Mouse (Mus musculus) splenic B cell, adult 2 months (primary cell): ENCODE measurements around the gene Olfr1256.

Experiments used
- DNase-seq: peaks from one replicate; pipeline ENCODE4 v3.0.0-alpha.2; 2011; ENCODE audit warnings: low read depth, low spot score
- H3K27me3 ChIP-seq: 2 replicates; pipeline ENCODE4 v1.6.1; 2012; ENCODE audit warnings: mild to moderate bottlenecking, low read length, moderate library complexity, mixed read lengths; ENCODE audit not compliant: control insufficient read depth, poor library complexity, insufficient read depth, severe bottlenecking
- H3K36me3 ChIP-seq: 2 replicates; pipeline ENCODE4 v1.6.1; 2012; ENCODE audit warnings: mild to moderate bottlenecking, low read length, moderate library complexity, mixed read lengths; ENCODE audit not compliant: control insufficient read depth, poor library complexity, insufficient read depth, severe bottlenecking

The Olfr1256 gene

DNA sequence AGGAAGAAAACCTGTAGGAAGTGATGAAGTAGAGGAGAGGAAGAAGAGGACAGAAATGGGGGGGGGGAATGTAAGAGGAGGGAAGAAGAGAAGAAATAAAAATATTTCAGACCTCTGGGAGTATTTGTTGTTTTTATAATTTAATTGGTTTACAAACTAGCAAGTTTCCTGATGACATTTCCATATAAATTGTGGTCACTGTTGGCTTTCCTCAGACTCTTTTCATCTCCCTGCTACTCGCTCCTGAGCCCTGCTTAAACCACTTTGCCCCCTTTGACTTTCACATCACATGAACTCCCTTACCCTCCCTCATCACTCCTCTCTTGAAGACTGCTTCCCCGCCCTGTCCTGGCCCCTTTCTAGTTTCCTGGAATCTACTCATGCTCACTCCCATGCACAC is at the start of gene Olfr1256:
TSS of gene Olfr1256 (minus strand) at position 101 of the 400 bp plus-strand sequence.
- Histone ChIP-seq H3K27me3 (no peaks in the 10 kb centered on the region), H3K36me3 (no peaks in the 10 kb centered on the region)
- DNase-seq = no peak

DNA sequence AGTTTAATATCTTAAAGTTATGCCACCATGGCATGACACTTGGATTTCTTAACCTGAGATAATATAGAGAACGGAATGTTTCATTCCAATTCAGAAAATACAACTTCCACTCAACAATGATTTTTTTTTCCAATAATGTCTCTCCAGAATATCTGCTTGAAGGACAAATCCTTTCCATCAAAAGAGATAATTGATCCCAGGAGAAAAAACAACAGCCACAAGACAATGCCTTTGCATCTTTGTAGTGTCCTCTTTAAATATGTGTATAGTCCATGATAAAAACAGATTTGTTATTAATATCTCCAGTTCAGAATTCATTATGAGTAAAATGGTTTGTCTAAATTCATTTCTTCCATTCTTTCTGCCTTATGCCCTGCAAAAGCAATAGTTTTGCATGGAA is 36.8 kb upstream of the Olfr1256 start, which contains the start of gene Olfr1257:
TSS of gene Olfr1257 (plus strand) at position 301 of the 400 bp plus-strand sequence.
- Histone ChIP-seq H3K27me3 (no peaks in the 10 kb centered on the region), H3K36me3 (no peaks in the 10 kb centered on the region)
- no peak for DNase-seq

DNA sequence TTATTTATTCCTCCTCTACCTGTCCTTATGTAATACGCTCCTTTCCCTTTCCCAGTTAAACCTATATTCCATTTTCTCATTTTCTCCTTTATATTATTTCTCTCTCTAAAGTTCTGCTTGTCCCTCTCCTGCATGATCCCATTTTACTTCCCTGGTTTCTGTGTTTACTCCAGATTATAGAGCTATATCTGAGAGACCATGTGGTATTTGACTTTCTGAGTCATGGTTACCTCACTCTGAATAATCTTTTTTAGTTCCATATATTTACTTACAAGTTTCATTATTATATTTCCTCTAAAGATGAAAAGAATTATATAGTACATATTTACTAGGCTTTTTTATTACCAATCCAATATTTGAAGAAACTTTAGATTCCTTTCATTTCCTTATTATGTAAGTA is 7.9 kb upstream of the Olfr1256 start:
- H3K27me3 ChIP-seq = no peaks in the 10 kb centered on the region
- DNase-seq = no peak
- no peaks in the 10 kb centered on the region for H3K36me3 ChIP-seq

DNA sequence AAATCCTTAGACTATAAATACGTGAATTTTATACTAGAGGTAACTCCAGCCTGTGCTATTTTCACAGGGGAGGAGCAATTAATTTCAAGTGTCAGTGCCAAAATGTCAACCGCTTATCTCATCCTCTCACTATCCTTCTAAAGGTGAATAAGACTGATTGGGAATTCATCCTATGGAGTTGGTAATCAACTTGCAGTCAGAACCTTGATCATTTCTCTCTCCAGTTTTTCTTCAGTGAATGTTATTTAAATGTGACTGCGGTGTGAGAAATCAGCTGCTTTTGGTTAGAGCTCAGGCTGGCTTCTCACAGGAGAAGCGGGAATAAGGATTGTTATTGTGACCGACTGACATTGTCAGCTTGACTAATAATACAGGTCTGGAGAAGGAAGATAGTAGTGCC is 6.8 kb upstream of the Olfr1256 start, which contains the start of gene Olfr48:
TSS of gene Olfr48 (minus strand) at position 101 of the 400 bp plus-strand sequence.
- no peak for DNase-seq
- no peaks in the 10 kb centered on the region for H3K36me3 ChIP-seq
- no peaks in the 10 kb centered on the region for H3K27me3 ChIP-seq

DNA sequence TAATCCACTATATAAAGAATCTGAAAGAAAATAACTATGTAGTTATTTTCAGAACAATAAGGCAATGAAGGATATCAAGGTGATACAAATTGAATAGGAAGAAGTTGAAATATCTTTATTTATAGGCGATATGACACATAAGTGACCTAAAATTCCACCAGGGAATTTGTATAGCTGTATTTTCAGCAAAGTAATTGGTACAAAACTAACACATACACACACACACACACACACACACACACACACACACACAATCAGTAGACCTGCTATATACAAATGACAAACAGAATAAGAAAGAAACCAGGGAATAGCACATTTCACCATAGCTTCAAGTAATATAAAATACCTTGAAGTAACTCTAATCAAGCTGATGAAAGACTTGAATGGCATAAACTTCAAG is 21.1 kb downstream of the Olfr1256 start:
- DNase-seq = no peak

DNA sequence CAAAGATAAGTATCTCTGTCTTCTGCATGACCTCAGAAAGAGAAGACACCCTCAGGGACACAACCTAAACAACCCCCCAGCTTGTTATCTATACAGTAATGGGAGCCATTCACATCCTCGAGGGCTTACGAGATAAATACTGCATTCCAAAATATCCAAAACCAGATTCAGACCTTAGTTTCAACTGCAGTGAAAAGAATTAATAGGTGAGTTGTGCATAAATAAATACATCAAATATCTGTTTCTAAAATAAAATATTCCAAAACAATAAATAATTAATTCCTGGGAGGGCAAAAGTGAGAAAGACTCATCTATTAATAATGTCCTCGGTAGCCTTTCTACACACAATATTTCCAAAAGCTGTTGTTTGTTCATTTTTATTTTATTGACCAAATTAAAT is 29.6 kb downstream of the Olfr1256 start, which contains the start of gene Olfr1255:
TSS of gene Olfr1255 (plus strand) at position 301 of the 400 bp plus-strand sequence.
- no peak for DNase-seq
- Histone ChIP-seq H3K27me3 (no peaks in the 10 kb centered on the region), H3K36me3 (no peaks in the 10 kb centered on the region)

More for the DNA sequence above, 21.1 kb downstream of the Olfr1256 start:
- H3K27me3 ChIP-seq = no peaks in the 10 kb centered on the region
- no peaks in the 10 kb centered on the region for H3K36me3 ChIP-seq

DNA sequence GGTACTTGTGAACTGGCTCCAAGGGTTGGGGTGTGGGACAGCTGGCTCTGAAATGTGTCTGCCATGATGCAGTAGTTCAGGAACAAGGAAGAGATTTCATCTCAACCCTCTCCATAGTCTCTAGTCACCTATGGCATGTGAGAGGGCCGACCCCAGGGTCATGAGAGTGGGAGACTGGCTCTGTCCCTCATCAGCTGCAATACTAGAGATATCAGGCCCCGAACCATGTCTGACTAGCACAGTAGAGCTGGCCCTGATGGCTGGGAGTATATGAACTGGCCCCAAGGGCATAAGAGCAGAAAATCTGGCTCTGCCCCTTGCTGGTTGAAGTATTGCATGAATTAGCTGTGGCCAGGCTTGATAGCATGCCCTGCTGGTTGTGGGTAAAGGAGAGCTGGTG is 30.6 kb downstream of the Olfr1256 start:
- no peaks in the 10 kb centered on the region for H3K36me3 ChIP-seq
- DNase-seq = no peak
- H3K27me3 ChIP-seq = no peaks in the 10 kb centered on the region

DNA sequence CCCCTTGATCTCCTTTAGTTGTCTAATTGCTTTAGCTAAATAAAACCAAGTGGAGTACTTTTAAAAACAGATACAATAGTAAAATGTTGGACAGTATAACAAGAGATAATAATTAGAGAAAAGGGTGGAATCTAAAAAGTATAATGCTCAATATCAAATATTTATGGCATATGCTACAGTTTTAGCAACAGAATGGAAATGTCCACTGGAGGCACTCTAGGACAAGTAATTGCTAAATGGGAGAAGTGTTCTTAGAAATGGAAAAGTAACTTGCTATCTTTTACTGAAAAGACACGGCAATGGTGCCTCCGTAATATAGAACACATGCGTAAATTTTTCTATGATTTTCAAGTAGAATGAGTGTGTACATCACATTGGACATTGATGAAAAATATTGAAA is 41.8 kb downstream of the Olfr1256 start:
- no peaks in the 10 kb centered on the region for H3K36me3 ChIP-seq
- no peak for DNase-seq
- no peaks in the 10 kb centered on the region for H3K27me3 ChIP-seq

DNA sequence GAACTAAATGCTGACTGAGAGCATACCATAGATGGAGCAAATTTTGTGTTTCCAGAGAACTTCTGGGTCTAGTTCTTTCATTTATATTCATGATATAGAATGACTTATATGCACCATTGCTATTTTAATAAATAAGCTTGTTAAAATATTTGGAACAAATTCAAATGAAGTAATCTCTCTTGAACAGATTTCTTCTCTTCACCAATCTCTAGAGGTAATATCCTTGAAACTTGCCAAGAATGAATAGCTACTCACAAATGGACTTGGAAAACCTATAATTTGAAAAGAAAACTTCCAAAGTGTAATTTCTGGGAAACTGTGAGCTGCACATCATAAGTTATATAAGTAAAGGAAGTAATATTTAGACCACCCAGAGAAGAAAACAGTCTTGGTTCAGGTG is 47.8 kb downstream of the Olfr1256 start, which contains the start of gene Olfr1254:
TSS of gene Olfr1254 (minus strand) at position 101 of the 400 bp plus-strand sequence.
- Histone ChIP-seq H3K36me3 (no peaks in the 10 kb centered on the region), H3K27me3 (no peaks in the 10 kb centered on the region)
- no peak for DNase-seq
